Mouse (Mus musculus): ENCODE measurements around the gene Crlf1.
A peak's percentile ranks its signal among the peaks of the same experiment; 100 is the strongest.
"Not testable (repeated sequence)": the region's sequence is repeated elsewhere in the genome, so short reads cannot be mapped to it uniquely, and the experiment has no call there.

Crlf1 gene

DNA sequence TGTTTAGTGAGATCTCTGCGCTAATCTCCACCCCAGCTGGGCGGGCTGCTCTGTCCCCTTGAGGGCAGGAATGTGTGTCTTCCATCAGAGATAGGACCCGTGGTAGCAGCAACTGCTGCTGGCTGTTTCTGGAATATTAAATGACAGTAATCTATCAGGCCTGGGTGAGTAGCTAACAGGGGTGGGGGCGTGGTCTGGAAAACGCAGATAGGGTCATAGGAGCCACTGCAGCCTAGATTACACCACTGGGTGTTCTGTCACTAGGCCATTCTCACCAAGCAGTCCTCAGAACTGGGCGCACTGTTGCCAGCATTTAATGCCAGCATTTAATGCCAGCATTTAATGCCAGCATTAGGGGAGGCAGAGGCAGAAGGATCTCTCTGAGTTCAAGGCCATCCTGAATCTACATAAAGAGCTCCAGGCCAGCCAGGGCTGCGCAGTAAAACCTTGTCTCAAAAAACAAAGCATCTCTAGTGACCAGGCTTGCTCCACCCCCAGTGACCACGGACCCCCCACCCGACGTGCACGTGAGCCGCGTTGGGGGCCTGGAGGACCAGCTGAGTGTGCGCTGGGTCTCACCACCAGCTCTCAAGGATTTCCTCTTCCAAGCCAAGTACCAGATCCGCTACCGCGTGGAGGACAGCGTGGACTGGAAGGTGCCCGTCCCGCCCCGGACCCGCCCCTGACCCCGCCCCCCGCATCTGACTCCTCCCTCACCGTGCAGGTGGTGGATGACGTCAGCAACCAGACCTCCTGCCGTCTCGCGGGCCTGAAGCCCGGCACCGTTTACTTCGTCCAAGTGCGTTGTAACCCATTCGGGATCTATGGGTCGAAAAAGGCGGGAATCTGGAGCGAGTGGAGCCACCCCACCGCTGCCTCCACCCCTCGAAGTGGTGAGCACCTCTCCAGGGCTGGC lies 7.7 kb downstream of the Crlf1 start:
- no peak for DNase-seq (ENCODE audit: low spot score)

DNA sequence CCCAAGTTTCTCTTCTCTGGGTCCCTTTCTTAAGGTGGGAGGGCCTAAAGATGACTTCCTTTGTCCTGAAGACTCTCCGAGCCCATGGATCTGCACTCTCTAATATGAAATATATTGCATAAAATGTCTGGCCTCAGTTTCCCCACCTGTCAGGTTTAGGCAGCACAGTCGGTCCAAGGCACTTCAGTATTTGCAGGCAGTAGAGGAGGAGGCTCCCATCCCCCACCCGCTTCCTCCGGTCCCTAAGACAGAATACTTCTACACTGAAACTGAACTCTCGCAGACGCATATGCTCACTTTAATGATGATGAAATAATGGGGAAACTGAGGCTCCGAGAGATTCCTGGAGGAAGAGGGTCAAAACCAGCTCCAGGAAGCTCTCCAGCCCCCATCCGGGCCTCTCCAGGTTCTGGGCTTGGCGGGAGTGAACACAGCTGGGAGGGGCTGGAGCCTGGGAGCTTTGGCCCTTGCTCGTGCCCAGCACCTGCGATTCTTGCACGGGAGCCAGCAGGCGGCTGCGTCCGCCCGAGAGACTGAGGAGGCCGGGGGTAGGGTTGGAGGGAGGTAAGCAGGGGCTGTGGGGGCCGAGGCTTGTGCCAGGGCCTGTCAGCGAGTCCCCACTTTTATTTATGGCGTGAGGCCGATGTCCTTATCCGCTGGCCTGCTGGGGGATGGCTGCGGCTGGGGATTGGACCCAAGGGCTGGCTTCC lies 9.0 kb downstream of the Crlf1 start:
- no peak for DNase-seq (ENCODE audit: low spot score)

DNA sequence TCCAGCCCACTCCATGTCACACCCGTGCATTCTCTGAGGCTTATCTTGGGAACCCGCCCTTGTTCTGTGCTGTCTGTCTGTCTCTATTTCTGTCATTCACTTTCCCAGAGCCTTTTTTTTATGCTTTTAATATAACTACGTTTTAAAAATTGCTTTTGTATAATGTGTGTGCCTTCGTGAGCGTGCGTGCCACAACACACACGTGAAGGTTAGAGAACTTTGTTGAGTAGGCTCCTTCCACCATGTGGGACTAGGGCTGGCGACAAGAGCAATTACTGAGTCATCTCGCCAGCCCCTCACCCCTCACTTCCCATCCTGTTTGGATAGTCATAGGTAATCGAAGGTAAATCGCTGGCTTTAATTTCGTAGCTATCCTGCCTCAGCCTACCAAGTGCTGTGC lies 9.6 kb downstream of the Crlf1 start:
- no peak for DNase-seq (ENCODE audit: low spot score)

DNA sequence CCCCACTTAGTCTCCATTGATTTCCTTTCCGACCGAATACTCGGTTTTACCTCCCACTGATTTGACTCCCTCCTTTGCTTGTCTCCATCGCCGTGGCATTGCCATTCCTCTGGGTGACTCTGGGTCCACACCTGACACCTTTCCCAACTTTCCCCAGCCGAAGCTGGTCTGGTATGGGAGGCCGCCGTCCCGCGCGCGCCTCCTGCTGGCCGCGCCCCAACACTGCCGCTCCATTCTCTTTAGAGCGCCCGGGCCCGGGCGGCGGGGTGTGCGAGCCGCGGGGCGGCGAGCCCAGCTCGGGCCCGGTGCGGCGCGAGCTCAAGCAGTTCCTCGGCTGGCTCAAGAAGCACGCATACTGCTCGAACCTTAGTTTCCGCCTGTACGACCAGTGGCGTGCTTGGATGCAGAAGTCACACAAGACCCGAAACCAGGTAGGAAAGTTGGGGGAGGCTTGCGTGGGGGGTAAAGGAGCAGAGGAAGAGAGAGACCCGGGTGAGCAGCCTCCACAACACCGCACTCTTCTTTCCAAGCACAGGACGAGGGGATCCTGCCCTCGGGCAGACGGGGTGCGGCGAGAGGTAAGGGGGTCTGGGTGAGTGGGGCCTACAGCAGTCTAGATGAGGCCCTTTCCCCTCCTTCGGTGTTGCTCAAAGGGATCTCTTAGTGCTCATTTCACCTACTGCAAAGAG lies 10.2 kb downstream of the Crlf1 start:
- DNase-seq (ENCODE audit: low spot score) = no peak

DNA sequence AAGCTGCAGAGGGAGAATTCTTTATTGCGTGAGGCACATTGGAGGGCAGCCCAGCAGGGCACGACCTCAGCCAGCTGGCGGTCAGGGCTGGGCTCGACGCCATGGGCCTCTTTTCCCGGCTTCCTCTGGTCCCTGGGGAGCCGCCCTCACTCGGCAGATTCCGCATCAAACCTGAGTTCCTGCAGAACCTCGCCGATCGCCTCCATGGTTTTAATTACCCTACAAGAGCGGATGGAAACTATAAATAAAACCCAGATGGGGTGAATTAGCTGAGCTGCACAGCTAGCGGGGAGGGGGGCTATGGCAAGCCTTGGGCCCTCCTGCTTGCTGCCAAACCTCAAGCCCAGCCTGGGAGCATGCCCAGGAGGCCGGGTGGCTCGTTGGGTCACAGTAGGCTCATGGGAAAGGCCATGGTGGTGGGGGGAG lies 11.3 kb downstream of the Crlf1 start:
- no peak for DNase-seq (ENCODE audit: low spot score)

DNA sequence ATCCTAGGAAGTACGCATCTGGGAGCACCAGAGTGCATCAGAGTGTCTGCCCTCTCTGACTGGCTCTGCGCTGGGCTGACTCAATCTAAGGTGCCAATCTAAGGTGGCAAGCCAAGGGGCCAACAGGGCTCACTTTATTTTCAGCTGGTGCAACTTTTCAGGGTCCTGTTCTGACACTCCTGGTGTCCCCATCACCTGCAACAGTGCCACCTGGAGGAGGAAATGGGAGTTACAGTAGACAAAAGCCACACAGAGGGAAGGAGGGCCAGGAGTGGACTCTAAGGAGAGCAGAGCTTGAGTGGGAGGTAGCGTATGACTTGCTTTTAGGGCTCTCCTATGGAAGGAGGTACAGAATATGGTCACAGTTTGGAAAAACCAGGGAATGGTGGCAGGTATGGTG lies 11.9 kb downstream of the Crlf1 start:
- peak; percentile 60 for DNase-seq (ENCODE audit: low spot score)

DNA sequence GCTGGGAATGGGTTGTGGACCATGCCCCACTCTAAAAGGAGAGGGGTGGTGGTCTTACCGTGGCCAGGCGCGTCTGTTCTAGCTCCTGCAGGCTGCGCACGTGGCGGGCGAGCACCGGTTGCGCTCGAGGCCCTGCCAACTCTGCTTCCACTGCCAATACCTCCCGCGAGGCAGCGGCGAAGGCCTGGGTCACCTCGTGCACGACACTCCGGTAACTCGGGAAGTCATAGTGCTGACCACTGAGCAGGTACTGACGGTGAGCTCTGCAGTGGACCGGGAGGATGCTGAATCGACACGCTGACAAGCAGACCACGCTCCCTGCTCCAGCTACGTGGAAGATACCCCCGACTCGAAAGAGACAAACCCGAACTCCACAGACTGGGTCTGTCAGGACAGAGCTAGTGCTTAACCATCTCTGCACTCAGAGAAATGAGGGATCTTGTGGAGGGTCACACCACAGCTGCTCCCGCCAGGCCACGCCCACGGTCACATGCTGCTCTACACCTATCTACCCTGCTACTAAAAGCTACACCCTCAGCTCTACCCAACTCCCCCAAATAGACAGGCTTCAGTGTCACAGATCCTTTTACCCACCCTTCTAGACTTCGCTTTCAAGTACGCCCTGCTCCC lies 12.9 kb downstream of the Crlf1 start:
- DNase-seq (ENCODE audit: low spot score) = no peak

DNA sequence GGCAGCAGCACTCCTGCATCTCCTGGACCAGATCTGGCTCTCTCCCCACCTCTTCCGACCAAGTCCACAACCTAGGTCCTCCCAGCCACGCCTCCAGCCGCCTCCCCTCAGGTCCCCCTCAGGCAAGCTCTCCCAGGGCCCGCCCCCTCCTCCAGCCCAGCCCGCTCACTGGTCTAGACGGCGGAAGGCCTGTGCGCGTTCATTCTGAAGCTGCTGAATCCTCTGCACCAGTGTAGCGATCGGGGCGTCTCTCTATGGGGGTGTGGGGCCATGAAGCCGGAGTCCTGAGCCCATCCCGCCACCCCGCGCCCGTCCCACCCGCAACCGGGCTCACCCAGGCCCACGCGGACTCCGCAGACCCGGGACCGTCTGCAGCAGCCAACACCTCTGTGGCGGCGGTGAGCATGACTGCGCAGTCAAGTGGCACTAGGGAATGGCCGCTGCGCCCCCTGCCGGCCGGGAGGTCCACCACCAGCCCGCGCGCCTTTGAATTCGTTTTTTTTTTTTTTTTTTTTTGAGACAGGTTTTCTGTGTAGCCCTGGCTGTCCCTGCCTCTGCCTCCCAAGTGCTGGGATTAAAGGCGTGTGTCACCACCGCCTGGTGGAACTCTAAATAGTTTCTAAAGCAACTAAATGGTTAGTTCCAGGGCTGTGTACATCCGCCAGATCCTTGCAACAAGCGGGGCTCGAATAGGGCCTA lies 13.5 kb downstream of the Crlf1 start, which contains the start of gene Rex1bd:
TSS of gene Rex1bd (minus strand) at position 425 of the 699 bp plus-strand sequence.
- peak; percentile 82 for DNase-seq (ENCODE audit: low spot score)

DNA sequence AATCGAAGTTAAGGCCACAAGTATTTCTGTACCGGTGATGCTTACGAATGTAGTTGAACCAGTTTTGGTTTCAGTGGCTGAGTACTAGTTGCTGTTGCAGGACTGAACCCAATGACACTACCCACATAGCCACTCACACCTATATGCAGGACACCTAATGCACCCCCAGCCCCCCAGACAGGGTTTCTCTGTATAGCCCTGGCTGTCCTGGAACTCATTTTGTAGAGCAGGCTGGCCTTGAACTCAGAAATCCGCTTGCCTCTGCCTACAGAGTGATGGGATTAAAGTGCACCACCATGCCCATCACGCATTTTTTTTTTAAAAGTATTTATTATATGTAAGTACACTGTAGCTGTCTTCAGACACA lies 14.1 kb downstream of the Crlf1 start:
- DNase-seq (ENCODE audit: low spot score) = no peak

DNA sequence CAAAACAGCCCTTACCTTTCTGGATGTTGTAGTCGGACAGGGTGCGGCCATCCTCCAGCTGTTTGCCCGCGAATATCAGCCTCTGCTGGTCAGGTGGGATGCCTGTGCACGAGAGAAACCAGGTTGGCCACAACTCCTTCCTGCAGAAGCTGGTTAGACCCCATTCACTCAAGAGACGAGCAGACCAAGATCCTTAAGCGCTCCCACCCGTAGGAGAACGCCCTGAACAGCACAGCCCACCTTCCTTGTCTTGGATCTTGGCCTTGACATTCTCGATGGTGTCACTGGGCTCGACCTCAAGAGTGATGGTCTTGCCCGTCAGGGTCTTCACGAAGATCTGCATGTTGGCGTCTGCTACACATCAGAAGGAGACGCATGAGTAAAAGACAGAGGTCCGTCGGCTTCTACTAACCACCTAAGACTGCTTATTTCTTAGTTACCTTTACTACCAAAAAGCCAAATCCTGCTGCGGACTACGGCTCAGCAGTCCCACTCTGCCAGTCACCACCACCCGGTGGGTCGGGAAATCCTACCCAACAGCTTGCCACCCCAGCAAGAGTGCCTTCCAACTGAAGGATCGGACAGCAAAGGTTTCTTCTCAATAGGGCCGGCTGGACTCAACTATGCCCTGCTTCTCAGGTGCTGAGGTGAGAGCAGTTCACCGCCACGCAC lies 16.5 kb downstream of the Crlf1 start:
- no peak for DNase-seq (ENCODE audit: low spot score)

DNA sequence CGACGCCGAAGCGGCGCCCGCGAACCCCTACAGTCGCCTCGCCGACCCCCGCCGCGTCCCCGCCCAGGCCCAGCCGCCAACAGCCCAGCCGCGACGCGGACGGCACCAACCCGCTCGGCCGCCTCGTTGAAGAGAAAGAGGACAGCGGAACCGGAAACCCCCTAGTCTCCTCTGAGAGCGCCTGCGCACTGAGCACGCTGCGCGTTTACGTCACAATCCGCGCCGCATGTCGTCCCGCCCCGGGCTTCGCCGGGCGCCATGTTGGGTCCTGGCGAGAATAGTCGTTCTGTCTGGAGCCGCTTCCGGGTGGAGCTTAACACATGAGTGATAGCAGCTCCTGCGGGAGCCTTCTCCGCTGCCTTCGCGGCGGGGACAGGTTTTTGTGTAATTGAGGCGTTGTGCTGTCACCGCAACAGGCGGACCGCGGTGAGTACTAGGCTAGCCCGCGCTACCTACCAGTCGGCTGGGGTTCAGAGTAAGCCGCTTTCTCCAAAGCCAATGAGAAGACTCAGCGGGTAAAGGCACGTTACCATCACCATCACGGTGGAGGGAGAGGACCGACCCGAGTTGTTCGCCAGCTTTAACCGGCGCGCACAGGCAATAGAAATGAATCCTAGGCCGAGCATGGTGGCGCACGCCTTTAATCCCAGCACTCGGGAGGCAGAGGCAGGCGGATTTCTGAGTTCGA lies 17.4 kb downstream of the Crlf1 start, which contains the start of gene Uba52:
TSS of gene Uba52 (minus strand) at position 574 of the 688 bp plus-strand sequence.
- DNase-seq (ENCODE audit: low spot score) = peak; percentile 93

DNA sequence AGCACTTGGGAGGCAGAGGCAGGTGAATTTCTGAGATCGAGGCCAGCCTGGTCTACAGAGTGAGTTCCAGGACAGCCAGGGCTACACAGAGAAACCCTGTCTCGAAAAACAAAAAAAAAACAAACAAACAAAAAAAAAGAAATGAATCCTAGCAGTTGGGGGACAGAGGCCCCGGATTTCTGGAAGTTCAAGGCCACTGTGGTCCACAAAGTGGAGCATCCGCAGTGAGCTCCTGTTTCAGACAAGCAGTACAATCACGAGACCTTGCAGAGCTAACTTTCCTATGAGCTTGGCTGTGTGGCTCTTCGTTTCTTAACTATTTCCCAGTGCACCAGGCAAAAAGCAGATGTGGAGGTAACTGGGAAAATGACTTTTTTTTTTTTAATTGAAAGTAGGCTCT lies 18.2 kb downstream of the Crlf1 start:
- DNase-seq (ENCODE audit: low spot score) = not testable (repeated sequence)

DNA sequence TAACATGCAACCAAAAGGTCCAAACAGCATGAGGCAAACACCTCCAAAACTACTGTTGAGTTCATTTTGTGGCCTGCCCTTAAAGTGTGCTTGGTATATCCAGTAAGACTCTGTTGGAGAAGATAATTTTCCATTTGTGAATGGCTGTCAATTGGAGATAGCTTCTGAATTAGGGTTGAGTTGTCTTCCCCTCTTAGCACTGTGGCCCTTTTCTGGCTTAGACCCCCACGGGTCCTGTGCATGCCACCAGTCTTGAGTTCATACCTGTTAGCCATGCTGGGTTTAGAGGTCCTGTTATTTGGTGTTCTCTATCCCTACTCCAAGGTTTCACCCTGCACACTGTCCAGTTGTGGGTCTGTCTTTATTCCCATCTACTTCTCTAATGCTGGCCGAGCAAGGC lies 18.8 kb downstream of the Crlf1 start:
- no peak for DNase-seq (ENCODE audit: low spot score)

DNA sequence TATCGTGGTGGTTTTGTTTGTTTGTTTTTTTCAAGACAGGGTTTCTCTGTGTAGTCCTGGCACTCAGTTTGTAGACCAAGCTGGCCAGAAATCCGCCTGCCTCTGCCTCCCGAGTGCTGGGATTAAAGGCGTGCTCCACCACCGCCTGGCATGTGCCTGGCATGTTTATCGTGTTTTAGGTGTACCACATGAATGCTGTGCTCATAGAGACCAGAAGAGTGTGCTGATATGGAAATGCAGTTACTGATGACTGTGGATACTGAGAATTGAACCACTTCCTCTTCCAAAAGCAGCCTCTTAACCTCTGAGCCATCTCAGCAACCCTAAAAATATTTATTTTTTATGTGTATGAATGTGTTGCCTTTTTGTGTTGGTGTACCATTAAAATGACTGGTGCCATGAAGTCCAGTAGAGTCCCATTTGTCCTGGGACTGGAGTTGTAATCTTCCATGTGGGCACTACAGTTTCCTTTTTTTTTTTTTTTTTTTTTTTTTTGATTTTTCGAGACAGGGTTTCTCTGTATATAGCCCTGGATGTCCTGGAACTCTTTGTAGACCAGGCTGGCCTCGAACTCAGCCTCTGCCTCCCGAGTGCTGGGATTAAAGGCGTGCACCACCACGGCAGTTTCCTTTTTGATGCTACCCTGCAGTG lies 19.4 kb downstream of the Crlf1 start:
- no peak for DNase-seq (ENCODE audit: low spot score)

DNA sequence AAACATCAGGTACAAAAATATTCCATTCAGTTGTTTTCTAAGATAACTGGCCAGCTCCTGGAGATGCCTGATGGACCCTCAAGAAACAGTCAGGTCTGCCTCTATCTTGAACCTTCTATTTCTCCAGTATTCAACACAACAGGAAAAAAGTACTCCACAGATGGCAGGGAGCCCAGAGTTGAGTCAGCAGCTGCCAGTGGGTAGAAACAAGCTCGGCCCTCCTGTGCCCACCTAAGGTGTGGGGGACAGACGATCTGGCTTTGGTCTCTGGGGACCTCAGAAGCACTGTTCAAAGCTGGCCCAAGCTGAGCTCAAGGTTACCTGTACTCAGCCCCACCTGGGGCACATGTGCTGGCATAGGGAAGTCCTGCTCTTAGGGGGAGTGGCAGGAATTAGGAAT lies 20.5 kb downstream of the Crlf1 start:
- DNase-seq (ENCODE audit: low spot score) = no peak

DNA sequence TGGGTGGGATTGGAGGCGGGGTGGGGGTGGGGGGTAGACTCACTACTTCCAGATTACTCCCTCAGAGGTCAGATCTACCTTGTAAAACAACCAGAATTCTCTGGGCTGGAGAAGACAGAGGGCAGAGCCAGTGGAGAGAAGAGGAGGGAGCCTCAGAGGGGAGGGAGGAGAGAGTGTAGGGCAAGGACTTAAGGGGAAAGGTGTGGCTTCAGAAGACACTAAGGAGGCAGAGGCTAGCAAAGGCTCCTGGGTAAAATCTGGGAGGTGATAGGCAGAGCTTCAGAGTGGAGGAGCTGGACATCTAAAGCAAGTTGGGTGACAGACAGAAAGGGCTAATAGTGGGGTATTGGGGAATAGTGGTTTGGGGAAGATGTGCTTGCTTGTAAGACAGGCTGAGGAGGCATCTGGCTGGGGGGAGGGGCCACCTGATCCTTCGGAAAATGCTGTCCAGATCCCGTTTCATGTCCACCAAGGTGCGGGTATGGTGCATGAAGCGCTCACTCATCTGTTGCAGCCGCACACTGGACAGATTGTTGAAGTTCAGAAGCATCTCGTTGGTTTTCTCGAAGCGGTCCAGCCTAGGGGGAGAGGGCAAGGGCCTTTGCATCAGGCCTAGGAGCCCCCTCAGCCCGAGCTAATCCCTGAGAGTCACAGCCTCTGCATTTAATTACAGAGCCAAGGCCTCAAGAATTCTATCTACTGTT lies 25.1 kb downstream of the Crlf1 start:
- no peak for DNase-seq (ENCODE audit: low spot score)

DNA sequence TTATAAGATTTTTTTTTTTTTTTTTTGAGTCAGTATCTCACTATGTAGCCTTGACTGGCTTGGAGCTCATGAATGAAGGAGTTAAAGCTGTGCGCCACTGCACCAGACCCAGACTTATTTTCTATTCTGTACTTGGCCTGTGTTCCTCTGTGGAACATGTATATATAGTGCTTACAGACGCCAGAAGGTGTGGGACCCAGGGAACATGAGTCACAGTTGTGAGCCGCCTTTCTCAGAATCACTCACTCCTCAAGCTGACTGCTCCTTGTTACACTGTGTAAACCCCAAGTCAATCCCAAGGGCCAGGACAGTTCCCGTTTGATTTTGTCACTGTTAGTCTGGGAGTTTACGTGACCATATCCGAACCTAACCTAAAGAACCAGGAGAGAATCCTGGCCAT lies 26.1 kb downstream of the Crlf1 start:
- no peak for DNase-seq (ENCODE audit: low spot score)

DNA sequence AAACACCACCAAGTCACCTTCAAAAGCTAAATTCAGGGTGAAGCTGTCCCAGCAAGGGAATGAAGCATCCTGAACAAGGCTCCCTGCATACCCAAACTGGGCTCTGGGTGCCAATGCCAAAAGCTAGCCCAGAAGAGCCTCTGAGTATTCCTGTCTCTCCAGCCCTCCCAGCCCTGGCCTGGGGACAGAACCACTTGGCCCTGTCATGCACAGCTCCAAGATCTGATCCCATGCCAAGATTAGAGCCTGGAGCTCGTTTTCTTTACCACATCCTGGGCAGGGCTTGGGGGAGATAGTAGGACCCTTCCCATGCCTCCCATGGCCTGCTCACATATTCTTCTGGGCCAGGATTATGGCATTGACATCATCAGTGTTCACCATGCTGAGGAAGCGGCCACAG lies 26.6 kb downstream of the Crlf1 start:
- no peak for DNase-seq (ENCODE audit: low spot score)
